Mouse (Mus musculus): ENCODE data around the gene Ddx25.

- no peak for TF ChIP-seq RCOR1 (conservative IDR thresholded peaks at IDR 0.05; ENCODE audit: low read depth, low read length)
- no peak for TF ChIP-seq CTCF (conservative IDR thresholded peaks at IDR 0.05 in 1 of 2, IDR thresholded peaks at IDR 0.05 in 1 of 2; ENCODE audit: low read depth in 2 of 2, low read length in 2 of 2)
- TF ChIP-seq NELFE (IDR thresholded peaks at IDR 0.05; ENCODE audit: low read depth, low read length), result no peak
- TF ChIP-seq POLR2A (IDR thresholded peaks at IDR 0.05; ENCODE audit: low read depth, low read length), result no peak
- no peak for TF ChIP-seq MAZ (IDR thresholded peaks at IDR 0.05; ENCODE audit: low read depth, low read length)
- TF ChIP-seq CHD1 (IDR thresholded peaks at IDR 0.05; ENCODE audit: low read depth, low read length), result no peak
- TF ChIP-seq ZC3H11A (IDR thresholded peaks at IDR 0.05; ENCODE audit: low read depth, low read length), result no peak
- TF ChIP-seq ZMIZ1 (IDR thresholded peaks at IDR 0.05; ENCODE audit: low read depth, low read length), result no peak
- no peak for TF ChIP-seq TCF12 (IDR thresholded peaks at IDR 0.05; ENCODE audit: low read depth, low read length)
- no peak for TF ChIP-seq E2F4 (IDR thresholded peaks at IDR 0.05; ENCODE audit: insufficient replicate concordance, low read depth, low read length)
- TF ChIP-seq MAFK (IDR thresholded peaks at IDR 0.05; ENCODE audit: insufficient replicate concordance, low read length), result no peak
- TF ChIP-seq BHLHE40 (IDR thresholded peaks at IDR 0.05; ENCODE audit: low read depth, low read length), result no peak
These were observed 13.7 kb downstream of the Ddx25 start for GRCm38 (mm10) chr9:35544666-35545065.
